Mouse (Mus musculus) heart, adult 2 months (tissue): Measurements from ENCODE around the gene Dhx29. TPM values are rescaled to one million over a fixed set of nuclear protein-coding genes. Genes with fewer than 3 reads are reported as not detected.
"Not testable (repeated sequence)": the region's sequence is repeated elsewhere in the genome, so short reads cannot be mapped to it uniquely, and the experiment has no call there.

ENCODE experiments used
- DNase-seq, 2 experiments: peaks; one replicate each; pipeline ENCODE4 v3.0.0; 2021
- H3K27ac ChIP-seq: fragments of 200-600 bp; 2 replicates; pipeline ENCODE4 v1.8.1; 2022
- H3K27me3 ChIP-seq: fragments of 200-500 bp; 2 replicates; pipeline ENCODE4 v1.6.1; 2012; ENCODE audit warnings: mild to moderate bottlenecking, low read length, inconsistent platforms, mixed read lengths; ENCODE audit not compliant: control insufficient read depth, insufficient read depth
- H3K36me3 ChIP-seq: fragments of 200-500 bp; 2 replicates; pipeline ENCODE4 v1.6.1; 2012; ENCODE audit warnings: low read length, inconsistent platforms; ENCODE audit not compliant: control insufficient read depth, insufficient read depth
- H3K4me1 ChIP-seq: fragments of 200-500 bp; 2 replicates; pipeline ENCODE4 v1.6.1; 2011; ENCODE audit warnings: low read length; ENCODE audit not compliant: control insufficient read depth, insufficient read depth
- H3K4me3 ChIP-seq: fragments of 200-600 bp; 2 replicates; pipeline ENCODE4 v1.8.1; 2022
- H3K79me2 ChIP-seq: fragments of 200-500 bp; replicated peaks from 2 replicates; pipeline ENCODE4 v1.6.1; 2012; ENCODE audit warnings: mild to moderate bottlenecking, inconsistent platforms, low read length, moderate library complexity, mixed read lengths; ENCODE audit not compliant: control insufficient read depth, insufficient read depth
- H3K9ac ChIP-seq: fragments of 200-500 bp; 2 replicates; pipeline ENCODE4 v1.6.1; 2012; ENCODE audit warnings: low read depth, mild to moderate bottlenecking, control low read depth, inconsistent platforms, low read length, mixed read lengths
- CTCF ChIP-seq: fragments of 200-600 bp; IDR thresholded peaks from 2 replicates; pipeline ENCODE4 v1.8.1; 2022; ENCODE audit warnings: antibody characterized with exemption, mild to moderate bottlenecking, moderate library complexity
- EP300 ChIP-seq: fragments of 200-500 bp; IDR thresholded peaks from 2 replicates; pipeline ENCODE4 v1.6.1; 2011; ENCODE audit warnings: low read depth, low read length, control low read depth; ENCODE audit not compliant: insufficient read depth
- POLR2A ChIP-seq: fragments of 200-500 bp; IDR thresholded peaks from 2 replicates; pipeline ENCODE4 v1.6.1; 2011; ENCODE audit warnings: mild to moderate bottlenecking, low read depth, low read length, control low read depth; ENCODE audit not compliant: insufficient read depth
- whole genome bisulfite sequencing: fragments of 180-500 bp; shearing (Covaris S2); methylation state at CpG from one replicate; pipeline ENCODE4 v1.1.7; 2018; 5-methylcytosine and 5-hydroxymethylcytosine counted together
- intact Hi-C: fragments of 180-260 bp; cut with DNase I; formaldehyde crosslinking; loops from one replicate; pipeline ENCODE4 v1.15.1; 2025
- polyA plus RNA-seq: library from polyadenylated mRNA; depleted of rRNA; stranded (reverse); fragments of >200 nt; gene quantifications from 2 replicates; pipeline ENCODE4 v1.2.3, GENCODE M21; 2012
- total RNA-seq, 2 experiments: library from RNA; stranded (reverse); gene quantifications; 2 replicates each; pipeline ENCODE4 v1.2.3; 2021

The Dhx29 gene
- total and polyA plus RNA-seq, 3 experiments = 3.3 to 15.7 (median 14.2) TPM

DNA sequence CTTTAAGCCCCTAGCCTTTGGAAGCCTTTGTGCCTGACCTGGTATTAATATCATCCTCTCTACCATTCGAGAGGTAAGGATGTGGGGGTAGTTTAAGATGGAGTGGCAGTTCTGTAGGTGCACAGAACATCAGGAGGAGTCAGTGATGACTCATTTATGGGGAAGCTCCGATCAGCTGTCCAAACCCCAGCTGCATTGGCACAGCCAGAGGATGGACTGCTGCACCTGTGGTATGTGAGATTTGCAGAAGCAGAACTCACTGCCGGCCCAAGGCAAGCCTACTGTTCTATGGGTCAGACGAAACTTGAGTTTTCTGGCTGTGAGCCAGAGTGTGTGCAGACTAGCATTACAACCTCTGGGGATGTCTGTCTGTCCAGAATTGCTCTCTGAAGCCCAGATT lies 69.2 kb downstream of the Dhx29 start:
- Histone ChIP-seq H3K27me3 (peaks cover 32% of the 10 kb centered on the region), H3K4me3 (no peak overlapping the region), H3K27ac (no peak overlapping the region), H3K79me2 (no peaks in the 10 kb centered on the region), H3K36me3 (no peaks in the 10 kb centered on the region), H3K4me1 (no peaks in the 10 kb centered on the region), H3K9ac (no peak overlapping the region)
- no peak for DNase-seq
- intact Hi-C loops = no loop called here
- no peak for TF ChIP-seq EP300
- no peak for TF ChIP-seq CTCF
- TF ChIP-seq POLR2A = no peak
- WGBS = 43% methylated on average over 4 of the region's 4 CpGs

DNA sequence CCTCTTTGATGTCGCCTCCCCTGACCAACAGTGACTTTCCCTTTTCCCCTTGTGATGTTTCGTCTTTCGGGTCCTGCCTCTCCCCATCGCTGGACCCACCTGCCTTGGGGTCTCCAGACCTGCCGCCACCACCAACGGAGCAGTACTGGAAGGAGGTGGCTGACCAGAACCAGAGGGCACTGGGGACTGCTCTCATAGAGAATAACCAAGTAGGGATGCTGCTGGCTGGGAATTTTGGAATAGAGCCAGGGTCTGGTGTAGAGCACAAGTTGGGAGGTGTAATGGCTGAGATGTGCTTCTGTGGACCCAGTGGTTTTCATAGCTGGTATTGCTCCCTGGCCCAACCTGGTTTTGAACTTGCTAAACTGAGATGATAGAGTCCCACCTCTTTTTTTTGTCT lies 70.1 kb downstream of the Dhx29 start:
- Histone ChIP-seq H3K27ac (no peak overlapping the region), H3K27me3 (peaks cover 32% of the 10 kb centered on the region), H3K4me1 (no peaks in the 10 kb centered on the region), H3K9ac (no peak overlapping the region), H3K4me3 (no peak overlapping the region), H3K79me2 (no peaks in the 10 kb centered on the region), H3K36me3 (no peaks in the 10 kb centered on the region)
- TF ChIP-seq CTCF (no peak), EP300 (no peak), POLR2A (no peak)
- WGBS = 64% methylated on average over 6 of the region's 6 CpGs
- DNase-seq = no peak
- intact Hi-C loops = no loop called here

DNA sequence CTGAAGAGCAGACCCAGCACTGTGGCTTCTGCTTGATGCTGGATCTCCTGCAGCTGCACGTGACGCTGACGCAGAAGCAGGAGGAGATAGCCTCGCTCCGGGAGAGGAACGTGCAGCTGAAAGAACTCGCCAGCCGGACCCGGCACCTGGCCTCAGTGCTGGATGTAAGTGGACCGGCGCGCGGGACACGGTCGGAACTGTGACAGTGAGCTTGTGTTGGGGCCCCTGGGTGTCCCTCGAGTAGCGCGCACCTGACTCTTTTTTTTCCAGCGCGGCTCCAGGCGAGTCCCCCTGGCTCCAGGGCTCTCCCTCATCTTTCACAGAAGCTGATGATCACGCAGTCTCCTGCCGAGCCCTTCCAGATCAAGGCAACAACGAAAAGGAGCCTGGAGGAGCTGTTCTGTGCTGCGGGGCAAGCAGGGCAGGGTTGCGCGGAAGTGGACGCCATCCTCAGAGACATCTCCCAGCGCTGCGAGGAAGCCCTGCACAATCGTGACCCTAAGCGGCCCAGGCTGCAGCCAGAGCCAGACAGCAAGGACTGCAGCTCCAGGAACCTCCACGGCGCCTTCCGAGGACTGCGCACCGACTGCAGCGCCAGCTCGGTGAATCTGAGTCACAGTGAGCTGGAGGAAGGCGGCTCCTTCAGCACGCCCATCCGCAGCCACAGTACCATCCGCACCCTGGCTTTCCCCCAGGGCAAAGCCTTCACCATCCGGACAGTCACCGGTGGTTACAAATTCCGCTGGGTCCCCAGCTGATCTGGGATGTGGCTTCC lies 71.4 kb downstream of the Dhx29 start:
- no peaks in the 10 kb centered on the region for H3K79me2 ChIP-seq
- no peak overlapping the region for H3K27ac ChIP-seq
- TF ChIP-seq POLR2A (no peak), CTCF (no peak), EP300 (no peak)
- H3K4me1 ChIP-seq = no peaks in the 10 kb centered on the region
- peak in 1 of 2 experiments; percentile 28 for DNase-seq
- no peaks in the 10 kb centered on the region for H3K36me3 ChIP-seq
- WGBS = 1% methylated on average over 46 of the region's 46 CpGs
- peaks cover 28% of the 10 kb centered on the region for H3K27me3 ChIP-seq
- H3K4me3 ChIP-seq = peak overlapping the region; percentile 39
- intact Hi-C loops = no loop called here
- peak overlapping the region; percentile 25; the same call in 1 of the 2 replicates for H3K9ac ChIP-seq

DNA sequence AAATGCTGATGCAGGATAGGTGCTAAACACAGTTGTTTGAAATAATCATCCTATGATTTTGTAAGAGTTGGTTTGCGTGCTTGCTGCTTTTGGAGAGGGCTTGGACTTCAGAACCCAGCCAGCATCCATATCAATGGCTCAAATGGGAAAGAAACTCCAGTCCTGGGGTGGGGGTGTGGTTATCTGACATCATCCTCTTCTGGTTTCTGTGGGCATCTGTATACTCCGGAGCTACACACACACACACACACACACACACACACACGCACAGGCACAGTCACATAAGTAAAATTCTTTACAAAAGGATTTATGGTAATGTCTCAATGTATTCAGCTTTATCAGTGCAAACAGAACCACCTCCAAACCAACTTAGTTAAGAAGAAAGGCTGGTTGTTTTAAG lies 72.8 kb downstream of the Dhx29 start:
- intact Hi-C loops = no loop called here
- no peak overlapping the region for H3K9ac ChIP-seq
- WGBS = 84% methylated on average over 3 of the region's 3 CpGs
- no peaks in the 10 kb centered on the region for H3K4me1 ChIP-seq
- H3K27me3 ChIP-seq = peaks cover 20% of the 10 kb centered on the region
- no peak overlapping the region for H3K4me3 ChIP-seq
- H3K36me3 ChIP-seq = no peaks in the 10 kb centered on the region
- no peak for TF ChIP-seq CTCF
- TF ChIP-seq EP300 = no peak
- TF ChIP-seq POLR2A = no peak
- H3K79me2 ChIP-seq = no peaks in the 10 kb centered on the region
- H3K27ac ChIP-seq = no peak overlapping the region
- no peak for DNase-seq

DNA sequence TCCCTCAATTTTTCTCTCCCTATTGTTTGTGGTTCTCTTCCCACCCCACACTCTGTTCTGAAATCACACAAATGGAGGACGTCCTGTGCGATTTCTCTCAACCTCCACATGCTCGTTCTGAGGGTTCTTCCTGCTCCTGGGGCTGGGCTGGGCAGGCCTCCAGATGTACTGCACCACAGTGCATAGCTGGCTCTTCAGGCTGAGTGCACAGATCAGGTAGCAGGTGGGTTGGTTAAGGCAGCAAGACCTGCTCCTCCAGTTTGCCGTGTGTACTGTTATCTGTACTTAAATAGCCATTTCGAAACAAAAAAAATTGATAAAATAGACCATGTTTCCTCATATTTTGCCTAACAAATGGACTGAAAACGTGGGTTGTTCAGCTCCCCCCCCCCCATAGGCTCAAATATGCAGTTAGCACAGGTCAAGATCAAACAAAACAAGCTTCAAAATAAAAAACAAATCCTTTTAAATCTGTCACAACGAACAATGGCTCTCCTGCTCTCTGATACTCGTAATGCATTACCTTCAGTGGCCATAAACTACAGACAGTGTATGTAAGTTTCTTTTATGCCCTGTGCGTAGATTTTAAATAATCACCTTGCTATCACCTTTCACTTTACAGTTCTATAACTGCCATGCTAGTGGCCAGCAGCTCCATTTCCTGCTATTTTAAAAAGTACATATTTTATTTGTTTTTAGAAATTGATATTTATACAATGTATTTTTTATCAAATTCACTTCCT lies 73.5 kb downstream of the Dhx29 start:
- Histone ChIP-seq H3K79me2 (no peaks in the 10 kb centered on the region), H3K36me3 (no peaks in the 10 kb centered on the region), H3K27me3 (peaks cover 20% of the 10 kb centered on the region), H3K9ac (no peak overlapping the region), H3K4me1 (no peaks in the 10 kb centered on the region), H3K4me3 (no peak overlapping the region), H3K27ac (no peak overlapping the region)
- DNase-seq = no peak
- 64% methylated on average over 9 of the region's 9 CpGs for WGBS
- intact Hi-C loops = no loop called here
- no peak for TF ChIP-seq CTCF
- no peak for TF ChIP-seq POLR2A
- TF ChIP-seq EP300 = no peak

DNA sequence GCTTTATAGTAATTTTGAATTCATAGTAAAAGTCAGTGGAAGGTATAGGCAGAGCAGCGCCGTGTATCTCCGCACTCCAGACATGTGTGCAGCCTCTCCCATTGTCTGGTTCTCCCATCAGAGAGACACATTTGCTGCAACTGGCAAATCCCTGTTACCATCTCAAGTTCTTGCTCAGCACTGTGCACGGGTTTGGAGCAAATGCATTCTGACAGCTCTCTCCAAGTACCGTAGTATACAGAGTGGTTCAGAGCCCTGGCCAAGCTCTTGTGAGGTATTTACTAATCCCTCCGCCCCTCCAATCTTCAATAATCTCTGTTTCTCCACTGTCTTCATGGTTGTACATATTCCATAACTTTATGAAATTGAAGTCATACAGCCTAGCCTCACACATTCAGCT lies 85.4 kb downstream of the Dhx29 start:
- no peak overlapping the region for H3K27ac ChIP-seq
- no peak for DNase-seq
- TF ChIP-seq EP300 = no peak
- no peak overlapping the region for H3K9ac ChIP-seq
- no peaks in the 10 kb centered on the region; the same call in none of the 2 replicates for H3K4me1 ChIP-seq
- intact Hi-C loops = no loop called here
- H3K79me2 ChIP-seq = no peaks in the 10 kb centered on the region
- H3K27me3 ChIP-seq = no peaks in the 10 kb centered on the region
- no peaks in the 10 kb centered on the region for H3K36me3 ChIP-seq
- no peak overlapping the region for H3K4me3 ChIP-seq
- WGBS = 73% methylated on average over 6 of the region's 6 CpGs

DNA sequence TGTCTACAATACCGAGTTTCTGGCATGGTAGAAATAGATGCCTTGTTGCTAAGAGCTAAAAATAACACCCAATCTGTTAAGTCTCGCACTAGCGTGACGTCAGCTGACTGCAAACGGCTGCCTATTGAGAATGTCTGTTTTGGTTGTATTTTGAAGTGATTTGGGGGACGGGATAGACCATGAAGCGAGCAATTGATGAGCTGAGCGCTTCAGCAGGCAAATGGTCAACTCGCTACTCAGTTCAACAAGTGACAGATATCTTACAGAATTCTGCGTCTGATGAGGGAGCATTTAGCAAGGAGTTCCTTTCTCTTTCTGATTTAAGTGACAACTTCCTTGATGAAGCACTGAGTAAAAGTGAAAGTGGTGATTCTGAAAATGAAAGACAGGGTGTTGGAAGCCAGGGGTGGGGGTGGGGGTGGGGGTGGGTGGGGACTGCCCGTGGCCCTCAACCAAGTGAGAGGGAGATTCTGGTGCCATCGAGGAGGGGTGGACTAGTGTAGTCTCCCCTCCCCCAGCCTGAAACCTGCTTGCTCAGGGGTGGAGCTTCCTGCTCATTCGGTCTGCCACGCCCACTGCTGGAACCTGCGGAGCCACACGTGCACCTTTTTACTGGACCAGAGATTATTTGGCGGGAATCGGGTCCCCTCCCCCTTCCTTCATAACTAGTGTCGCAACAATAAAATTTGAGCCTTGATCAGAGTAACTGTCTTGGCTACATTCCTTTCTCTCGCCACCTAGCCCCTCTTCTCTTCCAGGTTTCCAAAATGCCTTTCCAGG lies 86.1 kb downstream of the Dhx29 start:
- peak overlapping the region; percentile 57 for H3K9ac ChIP-seq
- not testable (repeated sequence) for H3K27me3 ChIP-seq

More for the DNA sequence above, 86.1 kb downstream of the Dhx29 start:
- 18% methylated on average over 20 of the region's 20 CpGs for WGBS
- H3K36me3 ChIP-seq, H3K79me2 ChIP-seq, H3K4me1 ChIP-seq, intact Hi-C loops, H3K27ac ChIP-seq, DNase-seq: not testable (repeated sequence)
- H3K4me3 ChIP-seq = peak overlapping the region; percentile 30
